ENCODE assay signal across 9 mouse cellular contexts in genomic region chr1:92437678-92438271, GRCm38 (mm10). TPM values are rescaled to one million over a fixed set of nuclear protein-coding genes. Genes with fewer than 3 reads are reported as not detected.
DNase-seq lines count a peak whose midpoint lies in the region; ATAC-seq and TF ChIP-seq lines count a peak whose summit lies in the region.
"Had no signal": no experiment of that assay in that cellular context is flagged by ENCODE, and none has a peak within 500 bp of the region (broad histone marks: within the 10 kb centered on the region; RNA-seq: fewer than 3 reads in every experiment).

No protein-coding gene starts in this region.

- no peak overlapping the region for H3K4me2 ChIP-seq in forebrain, postnatal 0 days (ENCODE audit: low read depth)
- H3K4me2 ChIP-seq in hindbrain, embryonic 13.5 days, result no peak overlapping the region
- H3K4me2 ChIP-seq in limb, embryonic 13.5 days (replicated peaks), result no peak overlapping the region

- H3K27ac ChIP-seq in kidney, adult 2 months (ENCODE audit: insufficient read depth, low read depth, low read length), result no peak overlapping the region
- 0 out of 2 replicates have a peak overlapping the region, but pooled peaks have one; percentile 35 for H3K27ac ChIP-seq in forebrain, postnatal 0 days (ENCODE audit: low read depth, low read length)
- H3K27ac ChIP-seq in hindbrain, embryonic 13.5 days, result peak overlapping the region; percentile 30; the same call in 1 of the 2 replicates
- no peak overlapping the region for H3K27ac ChIP-seq in limb, embryonic 13.5 days

- 40% methylated on average over 9 of the region's 9 CpGs for WGBS in kidney, adult 2 months
- 22% methylated on average over 9 of the region's 9 CpGs for WGBS in forebrain, postnatal 0 days
- 59% methylated on average over 9 of the region's 9 CpGs for WGBS in hindbrain, embryonic 13.5 days
- WGBS in limb, embryonic 13.5 days, result 24% methylated on average over 9 of the region's 9 CpGs

- no peaks in the 10 kb centered on the region for H3K4me1 ChIP-seq in kidney, adult 2 months (ENCODE audit: control insufficient read depth, insufficient read depth, low read length)
- peaks cover 3% of the 10 kb centered on the region; the same call in 1 of the 2 replicates for H3K4me1 ChIP-seq in forebrain, postnatal 0 days (ENCODE audit: insufficient read depth)
- peaks cover 22% of the 10 kb centered on the region for H3K4me1 ChIP-seq in hindbrain, embryonic 13.5 days (replicated peaks)
- peaks cover 29% of the 10 kb centered on the region for H3K4me1 ChIP-seq in limb, embryonic 13.5 days

- no peak for TF ChIP-seq CTCF in kidney, adult 2 months (conservative IDR thresholded peaks at IDR 0.05; ENCODE audit: insufficient read depth, insufficient read length, low read depth, low read length)
- TF ChIP-seq CTCF in forebrain, postnatal 0 days (IDR thresholded peaks at IDR 0.05; ENCODE audit: low read depth), result no peak

- no peaks in the 10 kb centered on the region for H3K9me3 ChIP-seq in forebrain, postnatal 0 days (ENCODE audit: low read length)
- no peaks in the 10 kb centered on the region for H3K9me3 ChIP-seq in hindbrain, embryonic 13.5 days
- no peaks in the 10 kb centered on the region for H3K9me3 ChIP-seq in limb, embryonic 13.5 days

- no peaks in the 10 kb centered on the region for H3K27me3 ChIP-seq in kidney, adult 2 months (replicated peaks; ENCODE audit: control insufficient read depth, insufficient read depth, low read length)
- H3K27me3 ChIP-seq in forebrain, postnatal 0 days (ENCODE audit: insufficient read depth, low read length), result no peaks in the 10 kb centered on the region
- H3K27me3 ChIP-seq in hindbrain, embryonic 13.5 days, result no peaks in the 10 kb centered on the region
- no peaks in the 10 kb centered on the region for H3K27me3 ChIP-seq in limb, embryonic 13.5 days

- peak; percentile 23 for DNase-seq in kidney, adult 2 months
- DNase-seq in kidney, postnatal 10 days, result no peak
- peak; percentile 81 for DNase-seq in cerebellum, adult 11 months
- DNase-seq in forebrain, postnatal 0 days, result peak; percentile 66
- peak; percentile 43 to 59 for DNase-seq in right cerebral cortex, postnatal 36 days (ENCODE audit: low spot score in 2 of 2)
- no peak for DNase-seq in urinary bladder, postnatal 4 days (ENCODE audit: low spot score in 2 of 2)

- 0 out of 2 replicates have a peak, but pooled peaks cover 1% of the 10 kb centered on the region for H3K36me3 ChIP-seq in kidney, adult 2 months (ENCODE audit: control insufficient read depth, insufficient read depth, low read length)
- peaks cover 30% of the 10 kb centered on the region for H3K36me3 ChIP-seq in forebrain, postnatal 0 days (ENCODE audit: insufficient read depth)
- peaks cover 43% of the 10 kb centered on the region for H3K36me3 ChIP-seq in hindbrain, embryonic 13.5 days
- peaks cover 43% of the 10 kb centered on the region for H3K36me3 ChIP-seq in limb, embryonic 13.5 days

- no peak for TF ChIP-seq POLR2A in kidney, adult 2 months (IDR thresholded peaks at IDR 0.05; ENCODE audit: low read depth, low read length)

- no peak overlapping the region for H3K9ac ChIP-seq in forebrain, postnatal 0 days
- H3K9ac ChIP-seq in hindbrain, embryonic 13.5 days, result no peak overlapping the region
- H3K9ac ChIP-seq in limb, embryonic 13.5 days, result peak overlapping the region; percentile 45; the same call in 1 of the 2 replicates

- H3K4me3 ChIP-seq in kidney, adult 2 months (ENCODE audit: insufficient read depth, low read depth, low read length), result no peak overlapping the region
- no peak overlapping the region for H3K4me3 ChIP-seq in forebrain, postnatal 0 days (ENCODE audit: low read depth, low read length)
- no peak overlapping the region for H3K4me3 ChIP-seq in hindbrain, embryonic 13.5 days
- no peak overlapping the region for H3K4me3 ChIP-seq in limb, embryonic 13.5 days

- ATAC-seq in forebrain, postnatal 0 days, result peak; percentile 81
- ATAC-seq in hindbrain, embryonic 13.5 days (ENCODE audit: low FRiP score), result peak; percentile 50; the same call in 1 of the 2 replicates
- ATAC-seq in limb, embryonic 13.5 days (ENCODE audit: low FRiP score, low read depth), result no peak

RNA-seq across cellular contexts. Expression of gene Ndufa10, which starts 35.9 kb away (rescaled TPM):
- 242 and 288 TPM in 2 replicates for polyA plus RNA-seq in kidney, adult 2 months (2012; rRNA removed)
- 181 and 182 TPM in 2 replicates for total RNA-seq in forebrain, postnatal 0 days (2014; rRNA removed)
- polyA plus RNA-seq in forebrain, postnatal 0 days (2015; fragmentation: Nextera tagmentation; extraction: Ambion mirVana), result 335 and 345 TPM in 2 replicates
- polyA plus RNA-seq in hindbrain, embryonic 13.5 days (2015; fragmentation: Nextera tagmentation; extraction: Ambion mirVana), result 279 and 295 TPM in 2 replicates
- 279 and 287 TPM in 2 replicates for polyA plus RNA-seq in limb, embryonic 13.5 days (2015; fragmentation: Nextera tagmentation; extraction: Ambion mirVana)

RNA-seq across cellular contexts. Expression of gene Olfr1416, which starts 47.1 kb away (rescaled TPM):
- polyA plus RNA-seq in kidney, adult 2 months (2012; rRNA removed), result not detected in 2 replicates
- total RNA-seq in forebrain, postnatal 0 days (2014; rRNA removed), result not detected in 2 replicates
- polyA plus RNA-seq in forebrain, postnatal 0 days (2015; fragmentation: Nextera tagmentation; extraction: Ambion mirVana), result not detected in 2 replicates
- polyA plus RNA-seq in hindbrain, embryonic 13.5 days (2015; fragmentation: Nextera tagmentation; extraction: Ambion mirVana), result not detected in 2 replicates
- polyA plus RNA-seq in limb, embryonic 13.5 days (2015; fragmentation: Nextera tagmentation; extraction: Ambion mirVana), result not detected in 2 replicates
- total RNA-seq: ES-E14 had no signal

RNA-seq across cellular contexts. Expression of gene Olfr1415, which starts 58.1 kb away (rescaled TPM):
- polyA plus RNA-seq in kidney, adult 2 months (2012; rRNA removed), result not detected in 2 replicates
- not detected in 2 replicates for total RNA-seq in forebrain, postnatal 0 days (2014; rRNA removed)
- not detected in 2 replicates for polyA plus RNA-seq in forebrain, postnatal 0 days (2015; fragmentation: Nextera tagmentation; extraction: Ambion mirVana)
- not detected in 2 replicates for polyA plus RNA-seq in hindbrain, embryonic 13.5 days (2015; fragmentation: Nextera tagmentation; extraction: Ambion mirVana)
- polyA plus RNA-seq in limb, embryonic 13.5 days (2015; fragmentation: Nextera tagmentation; extraction: Ambion mirVana), result not detected in 2 replicates
- total RNA-seq: ES-E14 had no signal

Comparison
In these comparisons a context has a peak if more than half of its experiments do, and no peak if none do; other contexts are left out.
1. DNase-seq: peak in kidney, adult 2 months (single experiment), cerebellum, adult 11 months (single experiment), forebrain, postnatal 0 days (single experiment) and right cerebral cortex, postnatal 36 days (2 of 2); none in kidney, postnatal 10 days (single experiment) and urinary bladder, postnatal 4 days (0 of 2).
2. H3K27ac ChIP-seq: peak in forebrain, postnatal 0 days (single experiment) and hindbrain, embryonic 13.5 days (single experiment); none in kidney, adult 2 months (single experiment) and limb, embryonic 13.5 days (single experiment).